Mouse (Mus musculus) bone marrow, adult 2 months (tissue): Measurements from ENCODE around the gene Crtc2. TPM values are rescaled to one million over a fixed set of nuclear protein-coding genes. Genes with fewer than 3 reads are reported as not detected.
A peak's percentile ranks its signal among the peaks of the same experiment; 100 is the strongest.

Source experiments
- H3K27ac ChIP-seq: fragments of 200-500 bp; 2 replicates; pipeline ENCODE4 v1.5.1; 2012; ENCODE audit warnings: low read depth, mild to moderate bottlenecking, control low read depth, inconsistent platforms, low read length; ENCODE audit not compliant: control insufficient read depth, poor library complexity, insufficient read depth
- H3K4me1 ChIP-seq: fragments of 200-500 bp; 2 replicates; pipeline ENCODE4 v1.6.1; 2011; ENCODE audit warnings: low read length; ENCODE audit not compliant: control insufficient read depth, insufficient read depth
- H3K4me3 ChIP-seq: fragments of 200-500 bp; replicated peaks from 2 replicates; pipeline ENCODE3; 2011; ENCODE audit warnings: mild to moderate bottlenecking, low read depth, low read length, control low read depth; ENCODE audit not compliant: control insufficient read depth
- CTCF ChIP-seq: fragments of 200-500 bp; IDR thresholded peaks from 2 replicates; pipeline ENCODE4 v1.5.1; 2011; ENCODE audit warnings: low read length, control low read depth; ENCODE audit not compliant: control insufficient read depth, insufficient read depth
- POLR2A ChIP-seq: fragments of 200-500 bp; IDR thresholded peaks from 2 replicates; pipeline ENCODE4 v1.6.1; 2011; ENCODE audit warnings: low read depth, mild to moderate bottlenecking, control low read depth, low read length, borderline replicate concordance; ENCODE audit not compliant: control insufficient read depth
- WGBS: fragments of 180-500 bp; shearing (Covaris S2); methylation state at CpG from one replicate; pipeline ENCODE4 v1.1.7; 2018; 5-methylcytosine and 5-hydroxymethylcytosine counted together
- polyA plus RNA-seq: library from polyadenylated mRNA; stranded (reverse); fragments of >200 nt; gene quantifications from 2 replicates; pipeline ENCODE4 v1.2.4, GENCODE M21; 2011; ENCODE audit warnings: low replicate concordance; ENCODE audit not compliant: missing spikeins, insufficient read depth, insufficient read length

Gene Crtc2
- polyA plus RNA-seq, 1 experiment = 67.3 TPM

GRCm38 (mm10) chr3:90266901-90267775 is 13.2 kb downstream of the Crtc2 start:
- no peak for TF ChIP-seq CTCF
- TF ChIP-seq POLR2A = no peak
- H3K4me1 ChIP-seq = peaks cover 3% of the 10 kb centered on the region; the same call in 1 of the 2 replicates
- H3K4me3 ChIP-seq = peak overlapping the region; percentile 69
- peak overlapping the region; percentile 99 for H3K27ac ChIP-seq
- 51% methylated on average over 20 of the region's 20 CpGs for WGBS

- Histone ChIP-seq H3K27ac (no peak overlapping the region), H3K4me1 (peaks cover 3% of the 10 kb centered on the region; the same call in 1 of the 2 replicates), H3K4me3 (no peak overlapping the region)
- 92% methylated on average over 11 of the region's 11 CpGs for WGBS
- no peak for TF ChIP-seq CTCF
- TF ChIP-seq POLR2A = no peak
Measured at GRCm38 (mm10) chr3:90268190-90268589, 14.2 kb downstream of the Crtc2 start.

GRCm38 (mm10) chr3:90268971-90269370 is 15.0 kb downstream of the Crtc2 start:
- H3K27ac ChIP-seq = no peak overlapping the region
- no peak overlapping the region for H3K4me3 ChIP-seq
- peaks cover 3% of the 10 kb centered on the region; the same call in 1 of the 2 replicates for H3K4me1 ChIP-seq
- no peak for TF ChIP-seq CTCF
- TF ChIP-seq POLR2A = no peak
- WGBS = 91% methylated on average over 16 of the region's 16 CpGs

- Histone ChIP-seq H3K27ac (no peak overlapping the region), H3K4me3 (no peak overlapping the region), H3K4me1 (no peaks in the 10 kb centered on the region; the same call in 1 of the 2 replicates)
- 87% methylated on average over 8 of the region's 8 CpGs for WGBS
- TF ChIP-seq CTCF (no peak), POLR2A (no peak)
Measured at GRCm38 (mm10) chr3:90270784-90271183, 16.8 kb downstream of the Crtc2 start.

GRCm38 (mm10) chr3:90272170-90272569 is 18.2 kb downstream of the Crtc2 start:
- 92% methylated on average over 9 of the region's 9 CpGs for WGBS
- no peak overlapping the region for H3K4me3 ChIP-seq
- H3K27ac ChIP-seq = no peak overlapping the region
- TF ChIP-seq POLR2A = no peak
- no peak for TF ChIP-seq CTCF
- no peaks in the 10 kb centered on the region; the same call in 1 of the 2 replicates for H3K4me1 ChIP-seq

- H3K4me3 ChIP-seq = no peak overlapping the region
- H3K4me1 ChIP-seq = no peaks in the 10 kb centered on the region
- no peak overlapping the region for H3K27ac ChIP-seq
- TF ChIP-seq CTCF (no peak), POLR2A (no peak)
- 96% methylated on average over 22 of the region's 22 CpGs for WGBS
Measured at GRCm38 (mm10) chr3:90273855-90274254, 19.9 kb downstream of the Crtc2 start.

- TF ChIP-seq CTCF = no peak
- no peak for TF ChIP-seq POLR2A
- Histone ChIP-seq H3K4me1 (no peaks in the 10 kb centered on the region), H3K27ac (no peak overlapping the region), H3K4me3 (no peak overlapping the region)
- WGBS = 91% methylated on average over 11 of the region's 11 CpGs
Measured at GRCm38 (mm10) chr3:90275286-90275685, 21.3 kb downstream of the Crtc2 start.

- H3K4me3 ChIP-seq = no peak overlapping the region
- WGBS = 86% methylated on average over 16 of the region's 16 CpGs
- no peak overlapping the region for H3K27ac ChIP-seq
- no peaks in the 10 kb centered on the region for H3K4me1 ChIP-seq
- TF ChIP-seq CTCF (no peak), POLR2A (no peak)
Measured at GRCm38 (mm10) chr3:90276858-90277257, 22.9 kb downstream of the Crtc2 start.

GRCm38 (mm10) chr3:90277793-90278192 is 23.8 kb downstream of the Crtc2 start:
- Histone ChIP-seq H3K4me1 (no peaks in the 10 kb centered on the region), H3K4me3 (no peak overlapping the region), H3K27ac (no peak overlapping the region)
- WGBS = 88% methylated on average over 9 of the region's 9 CpGs
- TF ChIP-seq POLR2A = no peak
- no peak for TF ChIP-seq CTCF

GRCm38 (mm10) chr3:90278211-90278610 is 24.2 kb downstream of the Crtc2 start:
- Histone ChIP-seq H3K4me3 (no peak overlapping the region), H3K27ac (no peak overlapping the region), H3K4me1 (no peaks in the 10 kb centered on the region)
- TF ChIP-seq CTCF (no peak), POLR2A (no peak)
- 86% methylated on average over 10 of the region's 10 CpGs for WGBS
